26 mouse cellular contexts compared by ENCODE assay signal in genomic region chr12:4117136-4117535, GRCm38 (mm10). TPM values are rescaled to one million over a fixed set of nuclear protein-coding genes. Genes with fewer than 3 reads are reported as not detected.
DNase-seq lines count a peak whose midpoint lies in the region; ATAC-seq and TF ChIP-seq lines count a peak whose summit lies in the region.
"Had no signal": no experiment of that assay in that cellular context is flagged by ENCODE, and none has a peak within 500 bp of the region (broad histone marks: within the 10 kb centered on the region; RNA-seq: fewer than 3 reads in every experiment).

No protein-coding gene starts in this region.

- H3K9me3 ChIP-seq in heart, embryonic 14.5 days (ENCODE audit: control insufficient read depth, low read length), result no peaks in the 10 kb centered on the region
- H3K9me3 ChIP-seq: forebrain, embryonic 10.5 days; G1E; hindbrain, embryonic 12.5 days; hindbrain, embryonic 15.5 days had no signal

- no peak overlapping the region for H3K4me3 ChIP-seq in heart, embryonic 14.5 days (ENCODE audit: control insufficient read depth in 1 of 2, insufficient read depth in 1 of 2, low read depth in 1 of 2, low read length in 2 of 2)
- 0 out of 2 replicates have a peak overlapping the region, but pooled peaks have one; percentile 7 for H3K4me3 ChIP-seq in left cerebral cortex, adult 2 months
- no peak overlapping the region for H3K4me3 ChIP-seq in cortical plate, adult 2 months (ENCODE audit: insufficient read depth, low read length)
- H3K4me3 ChIP-seq: forebrain, embryonic 10.5 days; gastrocnemius, adult 2 months; hindbrain, embryonic 12.5 days; hindbrain, embryonic 15.5 days had no signal

- peaks cover 4% of the 10 kb centered on the region; the same call in 1 of the 2 replicates for H3K36me3 ChIP-seq in heart, embryonic 14.5 days (ENCODE audit: control insufficient read depth, insufficient read depth, low read length)
- H3K36me3 ChIP-seq: hindbrain, embryonic 12.5 days had no signal

- H3K4me1 ChIP-seq in heart, embryonic 14.5 days (ENCODE audit: control insufficient read depth in 2 of 2, insufficient read depth in 2 of 2, low read length in 2 of 2), result peaks cover 16 to 18% of the 10 kb centered on the region in 2 experiments
- H3K4me1 ChIP-seq in cortical plate, adult 2 months (ENCODE audit: control insufficient read depth, insufficient read depth, low read length), result peaks cover 10% of the 10 kb centered on the region
- H3K4me1 ChIP-seq: forebrain, embryonic 10.5 days; hindbrain, embryonic 12.5 days; hindbrain, embryonic 15.5 days had no signal

- no peak for TF ChIP-seq POLR2A in cortical plate, adult 2 months (IDR thresholded peaks at IDR 0.05; ENCODE audit: extremely low read depth, insufficient read depth, low read length)

- peak overlapping the region; percentile 14 to 57; a peak in 2 of 4 replicates for H3K27ac ChIP-seq in heart, embryonic 14.5 days (replicated peaks in 1 of 2; ENCODE audit: control insufficient read depth in 1 of 2, insufficient read depth in 1 of 2, low read depth in 2 of 2, low read length in 2 of 2)
- H3K27ac ChIP-seq in left cerebral cortex, adult 2 months, result peak overlapping the region; percentile 51
- peak overlapping the region; percentile 48; the same call in 1 of the 2 replicates for H3K27ac ChIP-seq in cortical plate, adult 2 months (ENCODE audit: insufficient read depth, low read length)
- H3K27ac ChIP-seq: forebrain, embryonic 10.5 days; gastrocnemius, adult 2 months; hindbrain, embryonic 12.5 days; hindbrain, embryonic 15.5 days had no signal

- WGBS in heart, embryonic 14.5 days, result 74% methylated on average over 3 of the region's 3 CpGs

- no peak overlapping the region for H3K4me2 ChIP-seq in heart, embryonic 14.5 days (ENCODE audit: low read length)
- H3K4me2 ChIP-seq: hindbrain, embryonic 12.5 days; hindbrain, embryonic 15.5 days had no signal

- DNase-seq in frontal cortex, adult 2 months (ENCODE audit: extremely low spot score in 1 of 2, low spot score in 1 of 2), result no peak
- DNase-seq in heart, adult 11 months, result no peak
- DNase-seq in left cerebral cortex, adult 2 months (ENCODE audit: extremely low spot score in 1 of 2, low spot score in 2 of 2), result no peak
- DNase-seq in left cerebral cortex, adult 8-10 months (ENCODE audit: low spot score in 2 of 2), result no peak
- no peak for DNase-seq in gastrocnemius, postnatal 36 days
- DNase-seq: adrenal gland, postnatal 10 days; B cell, adult 2 months; cerebellum, adult 11-12 months; cerebellum, adult 8-10 months; cerebellum, postnatal 10 days; cerebellum, postnatal 36 days; gastrocnemius, adult 2 months; gastrocnemius, postnatal 14 days; heart, postnatal 14 days; kidney, adult 2 months had no signal

- H3K9ac ChIP-seq in heart, embryonic 14.5 days (ENCODE audit: low read length), result no peak overlapping the region
- H3K9ac ChIP-seq: hindbrain, embryonic 12.5 days; hindbrain, embryonic 15.5 days had no signal

- peak; percentile 50 for ATAC-seq in frontal cortex, adult (ENCODE audit: low TSS enrichment)
- no peak for ATAC-seq in heart, embryonic 14.5 days (ENCODE audit: insufficient number of reproducible peaks, insufficient read depth, low FRiP score, low read depth)
- ATAC-seq: forebrain, embryonic 14.5 days; intestine, postnatal 0 days; Patski had no signal

- no peak for TF ChIP-seq CTCF in left cerebral cortex, adult 2 months (IDR thresholded peaks at IDR 0.05)
- no peak for TF ChIP-seq CTCF in cortical plate, adult 2 months (IDR thresholded peaks at IDR 0.05; ENCODE audit: extremely low read depth, insufficient read depth, low read length)

- intact Hi-C loops in left cerebral cortex, adult 2 months (cut with DNase I), result loop anchor here (1.0 to 5.0 kb wide), 2 partner anchors 16 to 75 kb away; partner anchors contain the start of gene Adcy3
- intact Hi-C loops in gastrocnemius, postnatal 36 days (cut with DNase I), result no loop called here

- H3K27me3 ChIP-seq in heart, embryonic 14.5 days (ENCODE audit: control insufficient read depth, insufficient read depth, low read length), result no peaks in the 10 kb centered on the region
- H3K27me3 ChIP-seq: CH12.LX; hindbrain, embryonic 12.5 days; hindbrain, embryonic 15.5 days; Patski had no signal

RNA-seq across cellular contexts. Expression of gene Adcy3, which starts 15.8 kb away (rescaled TPM):
- 24.5 and 24.9 TPM in 2 replicates for polyA plus RNA-seq in frontal cortex, adult 2 months (2012; rRNA removed)
- 4.2 and 4.8 TPM in 2 replicates for polyA plus RNA-seq in heart, embryonic 14.5 days (2014; fragmentation: Nextera tagmentation; extraction: Ambion mirVana)
- total RNA-seq in left cerebral cortex, adult 2 months (2021), result 10 to 100 TPM; 51.4 to 53.8 TPM
- total RNA-seq in left cerebral cortex, adult 8-10 months (2022), result 10 to 100 TPM; 49.8 to 53.5 (median 52.1) TPM
- 25.1 and 27.1 TPM in 2 replicates for polyA plus RNA-seq in cortical plate, adult 2 months (2012; rRNA removed)
- 1 to 10 TPM; 1.4 to 2.1 TPM for total RNA-seq in gastrocnemius, postnatal 36 days (2021)
- polyA plus RNA-seq: G1E had no signal

RNA-seq across cellular contexts. Expression of gene Dnajc27, which starts 34.8 kb away (rescaled TPM):
- 84.1 and 94.4 TPM in 2 replicates for polyA plus RNA-seq in frontal cortex, adult 2 months (2012; rRNA removed)
- polyA plus RNA-seq in heart, embryonic 14.5 days (2014; fragmentation: Nextera tagmentation; extraction: Ambion mirVana), result 7.8 and 8.7 TPM in 2 replicates
- total RNA-seq in left cerebral cortex, adult 2 months (2021), result 10 to 100 TPM; 91.0 to 95.8 TPM
- 100 to 1,000 TPM in 2 of 4 experiments, 10 to 100 TPM in 2; 90.1 to 105 (median 99.9) TPM for total RNA-seq in left cerebral cortex, adult 8-10 months (2022)
- 82.4 and 87.4 TPM in 2 replicates for polyA plus RNA-seq in cortical plate, adult 2 months (2012; rRNA removed)
- total RNA-seq in gastrocnemius, postnatal 36 days (2021), result 10 to 100 TPM; 30.0 TPM

Comparison
In these comparisons a context has a peak if more than half of its experiments do, and no peak if none do; other contexts are left out.
1. RNA of gene Adcy3, which starts 15.8 kb away (total RNA-seq): 51.4 to 53.8 TPM in left cerebral cortex, adult 2 months and 49.8 to 53.5 TPM in left cerebral cortex, adult 8-10 months; 1.4 to 2.1 TPM in gastrocnemius, postnatal 36 days; every median in the first group is over 10 times any median in the second.
2. Peak in every context shown above with its lines, with median percentiles within 50 percentile points of each other: H3K27ac ChIP-seq.